37 mouse cellular contexts compared by ENCODE assay signal in genomic region chr17:40767120-40767519, GRCm38 (mm10). TPM values are rescaled to one million over a fixed set of nuclear protein-coding genes. Genes with fewer than 3 reads are reported as not detected.
"Had no signal": no experiment of that assay in that cellular context is flagged by ENCODE, and none has a peak within 500 bp of the region (broad histone marks: within the 10 kb centered on the region; RNA-seq: fewer than 3 reads in every experiment).

No protein-coding gene starts in this region.

- H3K9me3 ChIP-seq: heart, embryonic 10.5 days; heart, embryonic 12.5 days; hindbrain, embryonic 10.5 days; hindbrain, embryonic 12.5 days; intestine, embryonic 15.5 days; limb, embryonic 10.5 days; limb, embryonic 12.5 days had no signal

- DNase-seq: gastrocnemius, adult 2 months; gastrocnemius, postnatal 10 days; gastrocnemius, postnatal 25 days; heart, adult 18-20 months; heart, postnatal 10 days; heart, postnatal 4 days; kidney, adult 18-20 months; kidney, adult 8-10 months; kidney, postnatal 10 days; kidney, postnatal 25 days; kidney, postnatal 4 days had no signal

- H3K4me2 ChIP-seq: heart, embryonic 12.5 days; hindbrain, embryonic 12.5 days; hindbrain, embryonic 14.5 days; intestine, embryonic 15.5 days; limb, embryonic 12.5 days had no signal

- H3K9ac ChIP-seq: heart, embryonic 12.5 days; hindbrain, embryonic 12.5 days; hindbrain, embryonic 14.5 days; intestine, embryonic 15.5 days; limb, embryonic 12.5 days had no signal

- H3K4me1 ChIP-seq: heart, embryonic 10.5 days; heart, embryonic 12.5 days; hindbrain, embryonic 10.5 days; hindbrain, embryonic 12.5 days; intestine, embryonic 15.5 days; limb, embryonic 10.5 days; limb, embryonic 12.5 days had no signal

- H3K4me3 ChIP-seq: gastrocnemius, adult 2 months; heart, embryonic 10.5 days; heart, embryonic 12.5 days; hindbrain, embryonic 10.5 days; hindbrain, embryonic 12.5 days; intestine, embryonic 15.5 days; layer of hippocampus, adult 2 months; left cerebral cortex, adult 2 months; limb, embryonic 10.5 days; limb, embryonic 12.5 days had no signal

- H3K36me3 ChIP-seq: heart, embryonic 10.5 days; heart, embryonic 12.5 days; hindbrain, embryonic 10.5 days; hindbrain, embryonic 12.5 days; intestine, embryonic 15.5 days; limb, embryonic 10.5 days; limb, embryonic 12.5 days had no signal

- H3K27me3 ChIP-seq: heart, embryonic 12.5 days; hindbrain, embryonic 12.5 days; intestine, embryonic 15.5 days; limb, embryonic 12.5 days had no signal

- H3K27ac ChIP-seq: gastrocnemius, adult 2 months; heart, embryonic 10.5 days; hindbrain, embryonic 10.5 days; hindbrain, embryonic 12.5 days; hindbrain, embryonic 14.5 days; intestine, embryonic 15.5 days; layer of hippocampus, adult 2 months; left cerebral cortex, adult 2 months; limb, embryonic 10.5 days; limb, embryonic 12.5 days had no signal

- ATAC-seq: hindbrain, embryonic 16.5 days; inflammation-experienced regulatory T-cells, adult 6 months; intestine, embryonic 15.5 days; intestine, postnatal 0 days had no signal

RNA-seq across cellular contexts. Expression of gene Crisp2, which starts 39.7 kb away (rescaled TPM):
- total RNA-seq: gastrocnemius, adult 2 months; gastrocnemius, postnatal 10 days; gastrocnemius, postnatal 25 days; gastrocnemius, postnatal 4 days; heart, adult 18-20 months; heart, adult 8-10 months; heart, postnatal 10 days; heart, postnatal 25 days; heart, postnatal 4 days; layer of hippocampus, adult 2 months; layer of hippocampus, postnatal 10 days; layer of hippocampus, postnatal 25 days; left cerebral cortex, adult 2 months; left cerebral cortex, postnatal 14 days had no signal
- polyA plus RNA-seq: frontal cortex, adult 2 months; heart, embryonic 10.5 days; heart, embryonic 12.5 days; heart, embryonic 14.5 days; heart, embryonic 16.5 days; hindbrain, embryonic 10.5 days; hindbrain, embryonic 12.5 days; hindbrain, embryonic 14.5 days; hindbrain, embryonic 16.5 days; inflammation-experienced regulatory T-cells, adult 6 months; intestine, embryonic 15.5 days; kidney, embryonic 14.5 days; kidney, embryonic 16.5 days; limb, embryonic 10.5 days; limb, embryonic 12.5 days had no signal

RNA-seq across cellular contexts. Expression of gene Esp1, which starts 40.2 kb away (rescaled TPM):
- total RNA-seq: gastrocnemius, adult 2 months; gastrocnemius, postnatal 10 days; gastrocnemius, postnatal 25 days; gastrocnemius, postnatal 4 days; granulocyte monocyte progenitor cell, adult 5-6 weeks; heart, adult 18-20 months; heart, adult 8-10 months; heart, postnatal 10 days; heart, postnatal 25 days; heart, postnatal 4 days; layer of hippocampus, adult 2 months; layer of hippocampus, postnatal 10 days; layer of hippocampus, postnatal 25 days; left cerebral cortex, adult 2 months; left cerebral cortex, postnatal 14 days had no signal
- polyA plus RNA-seq: frontal cortex, adult 2 months; heart, embryonic 10.5 days; heart, embryonic 12.5 days; heart, embryonic 14.5 days; heart, embryonic 16.5 days; hindbrain, embryonic 10.5 days; hindbrain, embryonic 12.5 days; hindbrain, embryonic 14.5 days; hindbrain, embryonic 16.5 days; inflammation-experienced regulatory T-cells, adult 6 months; intestine, embryonic 15.5 days; intestine, postnatal 0 days; kidney, embryonic 14.5 days; kidney, embryonic 16.5 days; limb, embryonic 10.5 days; limb, embryonic 12.5 days; limb, embryonic 14.5 days had no signal

RNA-seq across cellular contexts. Expression of gene Rhag, which starts 43.8 kb away (rescaled TPM):
- total RNA-seq: gastrocnemius, adult 2 months; gastrocnemius, postnatal 25 days; heart, adult 18-20 months; heart, postnatal 10 days; layer of hippocampus, adult 2 months; layer of hippocampus, postnatal 10 days; layer of hippocampus, postnatal 25 days; left cerebral cortex, adult 2 months; left cerebral cortex, postnatal 14 days had no signal
- polyA plus RNA-seq: frontal cortex, adult 2 months; inflammation-experienced regulatory T-cells, adult 6 months had no signal
